ENCODE assay signal across 15 mouse cellular contexts in genomic region chr2:139784465-139784864, GRCm38 (mm10).
"Had no signal": no experiment of that assay in that cellular context is flagged by ENCODE, and none has a peak within 500 bp of the region (broad histone marks: within the 10 kb centered on the region; RNA-seq: fewer than 3 reads in every experiment).

No protein-coding gene starts in this region.

- H3K27ac ChIP-seq: kidney, embryonic 15.5 days; left cerebral cortex, adult 2 months; limb, embryonic 10.5 days; liver, embryonic 15.5 days; midbrain, embryonic 12.5 days; neural tube, embryonic 13.5 days had no signal

- H3K9me3 ChIP-seq: kidney, embryonic 15.5 days; limb, embryonic 10.5 days; liver, embryonic 15.5 days; midbrain, embryonic 12.5 days; neural tube, embryonic 13.5 days had no signal

- DNase-seq: kidney, adult 2 months; kidney, postnatal 14 days; retina, postnatal 1 day; right cerebral cortex, postnatal 4 days; spleen, adult 18-20 months; thymus, postnatal 14 days had no signal

- H3K36me3 ChIP-seq: kidney, embryonic 15.5 days; limb, embryonic 10.5 days; liver, embryonic 15.5 days; midbrain, embryonic 12.5 days; neural tube, embryonic 13.5 days had no signal

- ATAC-seq: intestine, embryonic 16.5 days; midbrain, embryonic 16.5 days had no signal

- H3K9ac ChIP-seq: kidney, embryonic 15.5 days; liver, embryonic 15.5 days; midbrain, embryonic 12.5 days; neural tube, embryonic 13.5 days had no signal

- H3K4me2 ChIP-seq: kidney, embryonic 15.5 days; liver, embryonic 11.5 days; liver, embryonic 15.5 days; midbrain, embryonic 12.5 days; neural tube, embryonic 13.5 days had no signal

- H3K4me1 ChIP-seq: limb, embryonic 10.5 days; liver, embryonic 15.5 days; midbrain, embryonic 12.5 days; neural tube, embryonic 13.5 days had no signal

- H3K4me3 ChIP-seq: kidney, embryonic 15.5 days; left cerebral cortex, adult 2 months; limb, embryonic 10.5 days; liver, embryonic 15.5 days; midbrain, embryonic 12.5 days; neural tube, embryonic 13.5 days had no signal

- H3K27me3 ChIP-seq: kidney, embryonic 15.5 days; liver, embryonic 15.5 days; midbrain, embryonic 12.5 days; neural tube, embryonic 13.5 days had no signal
